Mouse (Mus musculus) neural tube, embryonic 11.5 days (tissue): Measurements from ENCODE around the gene Gm29094. TPM values are rescaled to one million over a fixed set of nuclear protein-coding genes. Genes with fewer than 3 reads are reported as not detected.
"Not testable (repeated sequence)": the region's sequence is repeated elsewhere in the genome, so short reads cannot be mapped to it uniquely, and the experiment has no call there.

Experiments
- ATAC-seq: fragments of 200-750 bp; cut with Nextera tagmentation; 2 replicates; pipeline ENCODE4 v1.8.0; 2017; ENCODE audit warnings: moderate number of reproducible peaks, mild to moderate bottlenecking, moderate TSS enrichment, moderate library complexity; ENCODE audit not compliant: insufficient read depth, low FRiP score, low TSS enrichment
- DNase-seq: peaks from one replicate; pipeline ENCODE4 v3.0.0-alpha.2; 2015; ENCODE audit warnings: low spot score
- H3K27ac ChIP-seq: fragments of 300-500 bp; sonication (generic); 2 replicates; pipeline ENCODE4 v1.5.1; 2014; ENCODE audit warnings: low read depth, mild to moderate bottlenecking, low read length
- H3K27me3 ChIP-seq: fragments of 300-500 bp; sonication (generic); 2 replicates; pipeline ENCODE4 v1.6.1; 2014; ENCODE audit warnings: mild to moderate bottlenecking, low read length, mixed read lengths; ENCODE audit not compliant: control insufficient read depth, insufficient read depth
- H3K36me3 ChIP-seq: fragments of 300-500 bp; sonication (generic); 2 replicates; pipeline ENCODE4 v1.6.1; 2014; ENCODE audit warnings: mild to moderate bottlenecking, low read length, moderate library complexity, mixed read lengths; ENCODE audit not compliant: control insufficient read depth, insufficient read depth
- H3K4me1 ChIP-seq: fragments of 300-500 bp; sonication (generic); 2 replicates; pipeline ENCODE4 v1.6.1; 2014; ENCODE audit warnings: low read length, mixed read lengths; ENCODE audit not compliant: control insufficient read depth, insufficient read depth
- H3K4me2 ChIP-seq: fragments of 300-500 bp; sonication (generic); 2 replicates; pipeline ENCODE4 v1.6.1; 2014; ENCODE audit warnings: low read depth, mild to moderate bottlenecking, moderate library complexity
- H3K4me3 ChIP-seq: fragments of 300-500 bp; sonication (generic); 2 replicates; pipeline ENCODE4 v1.5.1; 2014; ENCODE audit warnings: low read depth, low read length
- H3K9ac ChIP-seq: fragments of 300-500 bp; sonication (generic); 2 replicates; pipeline ENCODE4 v1.6.1; 2014; ENCODE audit warnings: mild to moderate bottlenecking, low read length
- H3K9me3 ChIP-seq: fragments of 300-500 bp; sonication (generic); 2 replicates; pipeline ENCODE4 v1.6.1; 2016; ENCODE audit warnings: low read length; ENCODE audit not compliant: control insufficient read depth
- WGBS: fragments of 180-500 bp; shearing (Covaris S2); extraction: QIAGEN DNeasy Blood & Tissue Kit; methylation state at CpG from one replicate; pipeline ENCODE4 v1.1.7; 2014; 5-methylcytosine and 5-hydroxymethylcytosine counted together
- polyA plus RNA-seq: library from polyadenylated mRNA; unstranded; fragments of >200 nt; fragmentation: Nextera tagmentation; extraction: Ambion mirVana; gene quantifications from 2 replicates; pipeline ENCODE4 v1.2.1, GENCODE M21; 2014

Gene Gm29094
- polyA plus RNA-seq, 1 experiment from 2014 or later, result not detected

- Histone ChIP-seq H3K4me3 (no peak overlapping the region), H3K9ac (no peak overlapping the region), H3K4me1 (no peaks in the 10 kb centered on the region), H3K4me2 (no peak overlapping the region), H3K36me3 (no peaks in the 10 kb centered on the region), H3K27ac (no peak overlapping the region), H3K27me3 (no peaks in the 10 kb centered on the region), H3K9me3 (no peaks in the 10 kb centered on the region)
- 90% methylated on average over 7 of the region's 7 CpGs for WGBS
- DNase-seq, result no peak
- no peak for ATAC-seq
Measured at GRCm38 (mm10) chr9:89228122-89228521, 28.9 kb downstream of the Gm29094 start.

DNA sequence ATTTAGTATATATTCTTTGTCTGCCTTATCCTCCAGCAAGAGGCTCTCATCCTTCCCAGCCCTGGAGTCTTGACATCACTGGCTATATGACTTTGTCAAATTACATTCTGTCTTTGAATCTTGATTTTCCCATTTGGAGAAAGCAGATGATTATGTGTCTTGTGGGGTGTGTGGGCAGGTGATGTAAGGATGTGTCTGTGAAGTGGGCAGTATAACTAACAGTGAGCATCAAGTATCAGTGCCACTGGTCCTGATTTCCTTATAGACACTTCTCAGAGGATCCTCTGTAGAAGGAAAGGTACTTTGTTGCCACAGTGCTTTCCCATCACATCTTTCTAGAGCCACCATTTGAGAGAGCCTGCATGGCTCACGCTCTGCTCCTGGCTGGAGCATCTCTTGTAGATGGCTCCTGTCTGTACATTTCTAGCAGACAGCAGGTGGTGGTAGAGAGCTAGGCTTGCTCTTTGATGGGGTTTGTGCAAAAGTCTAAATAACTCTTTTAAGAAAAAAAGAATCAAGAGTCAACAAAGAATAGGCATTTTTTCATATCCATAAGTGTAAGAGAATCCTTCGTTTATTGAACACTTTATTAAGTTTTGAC is 31.8 kb downstream of the Gm29094 start:
- H3K27ac ChIP-seq, H3K27me3 ChIP-seq, H3K4me1 ChIP-seq, H3K9ac ChIP-seq, H3K4me3 ChIP-seq, H3K36me3 ChIP-seq, H3K9me3 ChIP-seq, DNase-seq, H3K4me2 ChIP-seq: not testable (repeated sequence)
- 67% methylated on average over 1 of the region's 2 CpGs for WGBS
- ATAC-seq, result peak; percentile 42; the same call in 1 of the 2 replicates

DNA sequence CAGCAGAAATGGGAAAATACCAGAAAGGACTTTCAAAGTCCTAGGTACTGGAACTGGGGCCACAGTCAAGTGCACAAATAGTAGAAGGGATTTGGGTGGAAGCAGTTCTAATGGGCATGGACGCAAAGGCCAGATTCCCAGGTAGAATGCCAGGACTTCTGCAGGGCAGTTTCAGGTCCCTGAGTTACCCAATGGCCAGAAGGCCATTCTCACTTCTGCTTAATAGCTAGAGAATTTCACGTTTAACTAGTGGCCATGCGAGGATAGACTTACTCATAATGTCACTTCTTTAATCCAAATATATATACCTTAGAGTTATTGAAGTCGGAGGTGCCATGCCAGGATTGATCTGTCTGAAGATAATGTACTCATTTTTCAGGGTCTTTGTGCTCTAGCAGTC is 38.0 kb downstream of the Gm29094 start:
- not testable (repeated sequence) for ATAC-seq, H3K27me3 ChIP-seq, H3K36me3 ChIP-seq, H3K9ac ChIP-seq, H3K9me3 ChIP-seq, H3K27ac ChIP-seq, H3K4me1 ChIP-seq, H3K4me2 ChIP-seq, H3K4me3 ChIP-seq, DNase-seq
- 78% methylated on average over 4 of the region's 4 CpGs for WGBS

- not testable (repeated sequence) for H3K27me3 ChIP-seq, H3K4me2 ChIP-seq, DNase-seq, ATAC-seq, H3K36me3 ChIP-seq, H3K4me3 ChIP-seq, H3K27ac ChIP-seq, H3K9me3 ChIP-seq, H3K9ac ChIP-seq, H3K4me1 ChIP-seq
- 81% methylated on average over 4 of the region's 5 CpGs for WGBS
Measured at GRCm38 (mm10) chr9:89238976-89239505, 39.9 kb downstream of the Gm29094 start.

GRCm38 (mm10) chr9:89240516-89241019 is 41.4 kb downstream of the Gm29094 start:
- H3K4me2 ChIP-seq, H3K4me3 ChIP-seq, H3K27me3 ChIP-seq, H3K4me1 ChIP-seq, H3K27ac ChIP-seq, H3K9me3 ChIP-seq, H3K36me3 ChIP-seq, ATAC-seq, DNase-seq, H3K9ac ChIP-seq: not testable (repeated sequence)
- 89% methylated on average over 3 of the region's 3 CpGs for WGBS

GRCm38 (mm10) chr9:89253400-89253799 is 54.2 kb downstream of the Gm29094 start:
- Histone ChIP-seq H3K9me3 (no peaks in the 10 kb centered on the region), H3K9ac (no peak overlapping the region), H3K27ac (no peak overlapping the region), H3K4me2 (no peak overlapping the region), H3K4me3 (no peak overlapping the region), H3K36me3 (no peaks in the 10 kb centered on the region), H3K27me3 (no peaks in the 10 kb centered on the region), H3K4me1 (no peaks in the 10 kb centered on the region)
- DNase-seq (no peak), ATAC-seq (no peak)
- 89% methylated on average over 2 of the region's 2 CpGs for WGBS

GRCm38 (mm10) chr9:89256556-89257335 is 57.6 kb downstream of the Gm29094 start:
- no peak overlapping the region for H3K9ac ChIP-seq
- H3K4me3 ChIP-seq, result no peak overlapping the region
- no peak overlapping the region for H3K27ac ChIP-seq
- no peaks in the 10 kb centered on the region for H3K4me1 ChIP-seq
- H3K27me3 ChIP-seq, result no peaks in the 10 kb centered on the region
- 85% methylated on average over 12 of the region's 12 CpGs for WGBS
- no peaks in the 10 kb centered on the region for H3K9me3 ChIP-seq
- H3K4me2 ChIP-seq, result no peak overlapping the region
- ATAC-seq, result no peak
- no peaks in the 10 kb centered on the region for H3K36me3 ChIP-seq
- no peak for DNase-seq

DNA sequence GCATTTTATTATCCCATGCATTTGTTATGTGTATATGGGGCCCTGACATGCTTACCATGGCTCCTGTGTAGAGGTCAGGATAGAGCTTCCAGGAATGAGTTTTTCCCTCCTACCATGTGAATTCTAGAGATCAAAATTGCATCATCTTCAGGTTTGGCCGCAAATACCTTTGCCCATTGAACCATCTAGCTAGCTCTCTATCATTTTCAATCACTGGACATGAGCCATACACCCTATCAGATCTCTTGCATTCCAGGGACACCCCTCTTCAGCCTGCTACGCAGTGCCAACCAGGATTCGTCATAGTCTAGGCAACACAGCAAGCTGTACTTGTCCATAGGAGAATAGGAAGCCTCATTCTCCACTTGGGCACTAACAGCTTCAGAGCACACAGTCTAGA is 64.8 kb downstream of the Gm29094 start:
- Histone ChIP-seq H3K36me3 (no peaks in the 10 kb centered on the region), H3K27me3 (no peaks in the 10 kb centered on the region), H3K9ac (no peak overlapping the region), H3K4me3 (no peak overlapping the region), H3K4me2 (no peak overlapping the region), H3K4me1 (no peaks in the 10 kb centered on the region), H3K27ac (no peak overlapping the region), H3K9me3 (no peaks in the 10 kb centered on the region)
- ATAC-seq (no peak), DNase-seq (no peak)
- 96% methylated on average over 3 of the region's 3 CpGs for WGBS

DNA sequence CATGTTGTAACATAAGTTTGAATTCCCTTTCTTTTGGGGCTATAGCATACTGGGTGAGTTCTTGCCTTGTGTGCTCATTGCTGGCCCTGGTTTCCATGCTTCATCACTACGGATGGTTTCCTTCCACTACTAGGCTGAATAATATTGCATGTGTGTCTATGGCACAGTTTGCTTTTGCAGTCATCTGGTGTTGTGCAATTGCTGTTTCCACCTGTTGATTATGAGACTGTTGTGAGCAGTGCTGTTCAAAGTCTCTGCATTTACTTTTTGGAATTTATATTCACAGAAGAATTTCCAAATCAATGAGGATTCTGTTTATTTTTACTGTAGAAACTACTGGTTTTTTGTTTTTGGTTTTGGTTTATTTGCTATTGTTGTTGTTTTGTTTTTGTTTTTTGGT is 65.4 kb downstream of the Gm29094 start:
- DNase-seq (no peak), ATAC-seq (no peak)
- Histone ChIP-seq H3K27ac (no peak overlapping the region), H3K4me3 (no peak overlapping the region), H3K9ac (no peak overlapping the region), H3K27me3 (no peaks in the 10 kb centered on the region), H3K4me1 (no peaks in the 10 kb centered on the region), H3K9me3 (no peaks in the 10 kb centered on the region), H3K36me3 (no peaks in the 10 kb centered on the region), H3K4me2 (no peak overlapping the region)
- 92% methylated on average over 1 of the region's 1 CpGs for WGBS
